Mouse (Mus musculus) liver, embryonic 15.5 days (tissue): Measurements from ENCODE around the gene Usp19. TPM values are rescaled to one million over a fixed set of nuclear protein-coding genes. Genes with fewer than 3 reads are reported as not detected.

Source experiments
- ATAC-seq: fragments of 200-750 bp; cut with Nextera tagmentation; 2 replicates; pipeline ENCODE4 v1.8.0; 2017; ENCODE audit warnings: moderate number of reproducible peaks, mild to moderate bottlenecking, moderate library complexity; ENCODE audit not compliant: insufficient read depth
- H3K27ac ChIP-seq: fragments of 300-500 bp; sonication (generic); replicated peaks from 2 replicates; pipeline ENCODE4 v1.5.1; 2015; ENCODE audit warnings: mild to moderate bottlenecking, inconsistent platforms
- H3K27me3 ChIP-seq: fragments of 300-500 bp; sonication (generic); 2 replicates; pipeline ENCODE4 v1.6.1; 2015; ENCODE audit warnings: mild to moderate bottlenecking, inconsistent platforms
- H3K36me3 ChIP-seq: fragments of 300-500 bp; sonication (generic); replicated peaks from 2 replicates; pipeline ENCODE4 v1.6.1; 2015; ENCODE audit warnings: moderate library complexity, mild to moderate bottlenecking, inconsistent platforms
- H3K4me1 ChIP-seq: fragments of 300-500 bp; sonication (generic); replicated peaks from 2 replicates; pipeline ENCODE4 v1.6.1; 2015; ENCODE audit warnings: inconsistent platforms
- H3K4me2 ChIP-seq: fragments of 300-500 bp; sonication (generic); 2 replicates; pipeline ENCODE4 v1.6.1; 2015; ENCODE audit warnings: moderate library complexity, mild to moderate bottlenecking, inconsistent platforms
- H3K4me3 ChIP-seq: fragments of 300-500 bp; sonication (generic); replicated peaks from 2 replicates; pipeline ENCODE4 v1.5.1; 2015; ENCODE audit warnings: mild to moderate bottlenecking, inconsistent platforms
- H3K9ac ChIP-seq: fragments of 300-500 bp; sonication (generic); 2 replicates; pipeline ENCODE4 v1.6.1; 2015; ENCODE audit warnings: moderate library complexity, mild to moderate bottlenecking, inconsistent platforms
- H3K9me3 ChIP-seq: fragments of 300-500 bp; sonication (generic); replicated peaks from 2 replicates; pipeline ENCODE4 v1.6.1; 2016; ENCODE audit warnings: inconsistent platforms
- whole genome bisulfite sequencing: fragments of 180-500 bp; shearing (Covaris S2); methylation state at CpG from one replicate; pipeline ENCODE4 v1.1.7; 2015; ENCODE audit warnings: mixed read lengths; ENCODE audit not compliant: insufficient replicate concordance; 5-methylcytosine and 5-hydroxymethylcytosine counted together
- polyA plus RNA-seq: library from polyadenylated mRNA; unstranded; fragments of >200 nt; fragmentation: Nextera tagmentation; extraction: Ambion mirVana; gene quantifications from 2 replicates; pipeline ENCODE4 v1.2.1, GENCODE M21; 2015

Usp19 gene
- polyA plus RNA-seq, result 26.1 and 31.1 TPM in 2 replicates

- H3K27ac ChIP-seq, result peak within 1 kb of the TSS; percentile 97
- H3K36me3 ChIP-seq, result peaks cover 42% of the 10 kb centered on the region
- no peaks in the 10 kb centered on the region for H3K9me3 ChIP-seq
- peak within 1 kb of the TSS; percentile 87 for H3K4me2 ChIP-seq
- no peaks in the 10 kb centered on the region for H3K27me3 ChIP-seq
- peak; percentile 88 for ATAC-seq
- H3K4me3 ChIP-seq, result peak within 1 kb of the TSS; percentile 96
- peak within 1 kb of the TSS; percentile 92 for H3K9ac ChIP-seq
- WGBS, result under 1% methylated on average over 69 of the region's 69 CpGs
- peaks cover 29% of the 10 kb centered on the region for H3K4me1 ChIP-seq
Measured at GRCm38 (mm10) chr9:108490559-108491285, at the start of gene Usp19. Gene Usp19 (plus strand): TSS chr9:108490602.

GRCm38 (mm10) chr9:108441236-108441919 is 49.0 kb upstream of the Usp19 start:
- 78% methylated on average over 11 of the region's 11 CpGs for WGBS
- H3K27ac ChIP-seq, result no peak overlapping the region
- no peak overlapping the region for H3K4me3 ChIP-seq
- no peak overlapping the region for H3K4me2 ChIP-seq
- H3K9ac ChIP-seq, result no peak overlapping the region
- no peaks in the 10 kb centered on the region for H3K36me3 ChIP-seq
- H3K9me3 ChIP-seq, result no peaks in the 10 kb centered on the region
- H3K27me3 ChIP-seq, result peaks cover 4% of the 10 kb centered on the region; the same call in 1 of the 2 replicates
- no peak for ATAC-seq
- H3K4me1 ChIP-seq, result no peaks in the 10 kb centered on the region; the same call in 1 of the 2 replicates

GRCm38 (mm10) chr9:108445125-108445524 is 45.3 kb upstream of the Usp19 start:
- H3K9ac ChIP-seq, result no peak overlapping the region
- 26% methylated on average over 9 of the region's 9 CpGs for WGBS
- no peaks in the 10 kb centered on the region for H3K9me3 ChIP-seq

GRCm38 (mm10) chr9:108449860-108450259 is 40.5 kb upstream of the Usp19 start:
- WGBS, result 77% methylated on average over 4 of the region's 4 CpGs
- H3K9me3 ChIP-seq, result no peaks in the 10 kb centered on the region
- no peak overlapping the region for H3K4me3 ChIP-seq
- 0 out of 2 replicates have a peak overlapping the region, but pooled peaks have one; percentile 32 for H3K9ac ChIP-seq
- peak overlapping the region; percentile 77; the same call in 1 of the 2 replicates for H3K27ac ChIP-seq
- H3K27me3 ChIP-seq, result no peaks in the 10 kb centered on the region; the same call in 1 of the 2 replicates
- H3K36me3 ChIP-seq, result peaks cover 3% of the 10 kb centered on the region; the same call in 1 of the 2 replicates
- H3K4me1 ChIP-seq, result peaks cover 43% of the 10 kb centered on the region
- no peak for ATAC-seq
- H3K4me2 ChIP-seq, result peak overlapping the region; percentile 92

More at GRCm38 (mm10) chr9:108445125-108445524, 45.3 kb upstream of the Usp19 start:
- peaks cover 7% of the 10 kb centered on the region for H3K4me1 ChIP-seq
- H3K36me3 ChIP-seq, result peaks cover 3% of the 10 kb centered on the region; the same call in 1 of the 2 replicates
- H3K4me2 ChIP-seq, result no peak overlapping the region
- no peak overlapping the region for H3K27ac ChIP-seq
- H3K27me3 ChIP-seq, result no peaks in the 10 kb centered on the region; the same call in 1 of the 2 replicates
- ATAC-seq, result no peak
- no peak overlapping the region for H3K4me3 ChIP-seq

- ATAC-seq, result no peak
Measured at GRCm38 (mm10) chr9:108450292-108451169, 39.9 kb upstream of the Usp19 start.

GRCm38 (mm10) chr9:108451170-108451493 is 39.3 kb upstream of the Usp19 start:
- peak; percentile 71 for ATAC-seq
- peak overlapping the region; percentile 92 for H3K4me2 ChIP-seq
- H3K36me3 ChIP-seq, result peaks cover 3% of the 10 kb centered on the region; the same call in 1 of the 2 replicates
- H3K27ac ChIP-seq, result peak overlapping the region; percentile 77
- H3K9ac ChIP-seq, result peak overlapping the region; percentile 32; the same call in 1 of the 2 replicates
- peak overlapping the region; percentile 44 for H3K4me3 ChIP-seq
- H3K9me3 ChIP-seq, result no peaks in the 10 kb centered on the region
- no peaks in the 10 kb centered on the region for H3K27me3 ChIP-seq
- WGBS, result 26% methylated on average over 6 of the region's 6 CpGs
- H3K4me1 ChIP-seq, result peaks cover 49% of the 10 kb centered on the region

More at GRCm38 (mm10) chr9:108450292-108451169, 39.9 kb upstream of the Usp19 start:
- Histone ChIP-seq H3K27ac (peak overlapping the region; percentile 77), H3K27me3 (no peaks in the 10 kb centered on the region), H3K9me3 (no peaks in the 10 kb centered on the region), H3K9ac (peak overlapping the region; percentile 32; the same call in 1 of the 2 replicates), H3K36me3 (peaks cover 3% of the 10 kb centered on the region; the same call in 1 of the 2 replicates), H3K4me3 (peak overlapping the region; percentile 44), H3K4me1 (peaks cover 43% of the 10 kb centered on the region), H3K4me2 (peak overlapping the region; percentile 92)
- 55% methylated on average over 21 of the region's 21 CpGs for WGBS

GRCm38 (mm10) chr9:108451519-108452160 is 38.8 kb upstream of the Usp19 start:
- 50% methylated on average over 6 of the region's 6 CpGs for WGBS

GRCm38 (mm10) chr9:108452291-108452906 is 38.0 kb upstream of the Usp19 start:
- 1% methylated on average over 40 of the region's 40 CpGs for WGBS
- Histone ChIP-seq H3K9me3 (no peaks in the 10 kb centered on the region), H3K4me2 (peak overlapping the region; percentile 92), H3K9ac (peak overlapping the region; percentile 54), H3K36me3 (peaks cover 3% of the 10 kb centered on the region; the same call in 1 of the 2 replicates), H3K27ac (peak overlapping the region; percentile 77), H3K4me3 (peak overlapping the region; percentile 66), H3K27me3 (no peaks in the 10 kb centered on the region), H3K4me1 (peaks cover 58% of the 10 kb centered on the region)
- ATAC-seq, result peak; percentile 81

More at GRCm38 (mm10) chr9:108451519-108452160, 38.8 kb upstream of the Usp19 start:
- Histone ChIP-seq H3K4me3 (peak overlapping the region; percentile 66), H3K27ac (peak overlapping the region; percentile 77), H3K27me3 (no peaks in the 10 kb centered on the region), H3K9ac (peak overlapping the region; percentile 54; the same call in 1 of the 2 replicates), H3K4me2 (peak overlapping the region; percentile 92), H3K36me3 (peaks cover 3% of the 10 kb centered on the region; the same call in 1 of the 2 replicates), H3K4me1 (peaks cover 54% of the 10 kb centered on the region), H3K9me3 (no peaks in the 10 kb centered on the region)
- peak; percentile 32; the same call in 1 of the 2 replicates for ATAC-seq

- no peak overlapping the region for H3K27ac ChIP-seq
- H3K4me1 ChIP-seq, result peaks cover 61% of the 10 kb centered on the region
- peak overlapping the region; percentile 66 for H3K4me3 ChIP-seq
- ATAC-seq, result 0 out of 2 replicates have a peak, but pooled peaks have one; percentile 3
- whole genome bisulfite sequencing, result 44% methylated on average over 6 of the region's 6 CpGs
- peaks cover 3% of the 10 kb centered on the region; the same call in 1 of the 2 replicates for H3K36me3 ChIP-seq
- no peaks in the 10 kb centered on the region for H3K27me3 ChIP-seq
- H3K4me2 ChIP-seq, result peak overlapping the region; percentile 92
- no peaks in the 10 kb centered on the region for H3K9me3 ChIP-seq
- no peak overlapping the region for H3K9ac ChIP-seq
Measured at GRCm38 (mm10) chr9:108452911-108453310, 37.5 kb upstream of the Usp19 start.
